Mouse (Mus musculus) heart, embryonic 10.5 days (tissue): Measurements from ENCODE around the gene Selenon. TPM values are rescaled to one million over a fixed set of nuclear protein-coding genes. Genes with fewer than 3 reads are reported as not detected.

ENCODE experiments used
- DNase-seq: peaks from one replicate; pipeline ENCODE4 v3.0.0-alpha.2; 2017; ENCODE audit warnings: low spot score
- H3K27ac ChIP-seq: fragments of 300-500 bp; sonication (generic); 2 replicates; pipeline ENCODE4 v1.5.1; 2016; ENCODE audit warnings: mild to moderate bottlenecking
- H3K27me3 ChIP-seq: fragments of 300-500 bp; sonication (generic); 2 replicates; pipeline ENCODE4 v1.6.1; 2016; ENCODE audit warnings: mild to moderate bottlenecking; ENCODE audit not compliant: poor library complexity, insufficient read depth, severe bottlenecking
- H3K36me3 ChIP-seq: fragments of 300-500 bp; sonication (generic); 2 replicates; pipeline ENCODE4 v1.6.1; 2016; ENCODE audit warnings: mild to moderate bottlenecking, moderate library complexity
- H3K4me1 ChIP-seq: fragments of 300-500 bp; sonication (generic); 2 replicates; pipeline ENCODE4 v1.6.1; 2016; ENCODE audit warnings: mild to moderate bottlenecking
- H3K4me3 ChIP-seq: fragments of 300-500 bp; sonication (generic); 2 replicates; pipeline ENCODE4 v1.5.1; 2016; ENCODE audit warnings: mild to moderate bottlenecking, moderate library complexity
- H3K9me3 ChIP-seq: fragments of 300-500 bp; sonication (generic); 2 replicates; pipeline ENCODE4 v1.6.1; 2016; ENCODE audit warnings: mild to moderate bottlenecking, moderate library complexity
- WGBS: fragments of 180-500 bp; shearing (Covaris S2); methylation state at CpG from one replicate; pipeline ENCODE4 v1.1.7; 2016; 5-methylcytosine and 5-hydroxymethylcytosine counted together
- polyA plus RNA-seq: library from polyadenylated mRNA; unstranded; fragments of >200 nt; fragmentation: Nextera tagmentation; extraction: Ambion mirVana; gene quantifications from 2 replicates; pipeline ENCODE4 v1.2.1, GENCODE M21; 2016

The Selenon gene
- 8.0 and 9.0 TPM in 2 replicates for polyA plus RNA-seq

GRCm38 (mm10) chr4:134551494-134552316, at the start of gene Selenon:
TSS of gene Selenon (minus strand) at chr4:134552166.
- H3K36me3 ChIP-seq: peaks cover 41% of the 10 kb centered on the region
- H3K4me1 ChIP-seq: peaks cover 41% of the 10 kb centered on the region
- peak; percentile 84 for DNase-seq
- WGBS: 2% methylated on average over 67 of the region's 67 CpGs
- H3K4me3 ChIP-seq: peak within 1 kb of the TSS; percentile 71
- H3K9me3 ChIP-seq: peaks cover 7% of the 10 kb centered on the region; the same call in 1 of the 2 replicates
- H3K27ac ChIP-seq: peak within 1 kb of the TSS; percentile 95
- no peaks in the 10 kb centered on the region for H3K27me3 ChIP-seq

- Histone ChIP-seq H3K9me3 (no peaks in the 10 kb centered on the region), H3K4me3 (0 out of 2 replicates have a peak overlapping the region, but pooled peaks have one; percentile 7), H3K27me3 (no peaks in the 10 kb centered on the region), H3K4me1 (peaks cover 81% of the 10 kb centered on the region), H3K27ac (peak overlapping the region; percentile 69), H3K36me3 (no peaks in the 10 kb centered on the region)
- WGBS: 32% methylated on average over 8 of the region's 8 CpGs
- DNase-seq: no peak
Measured at GRCm38 (mm10) chr4:134601404-134601803, 49.4 kb upstream of the Selenon start.

- peak overlapping the region; percentile 69; the same call in 1 of the 2 replicates for H3K27ac ChIP-seq
- H3K36me3 ChIP-seq: no peaks in the 10 kb centered on the region
- peaks cover 75% of the 10 kb centered on the region for H3K4me1 ChIP-seq
- no peak overlapping the region for H3K4me3 ChIP-seq
- WGBS: 72% methylated on average over 7 of the region's 7 CpGs
- no peaks in the 10 kb centered on the region for H3K27me3 ChIP-seq
- no peak for DNase-seq
- no peaks in the 10 kb centered on the region for H3K9me3 ChIP-seq
Measured at GRCm38 (mm10) chr4:134600777-134601176, 48.8 kb upstream of the Selenon start.

- no peaks in the 10 kb centered on the region for H3K36me3 ChIP-seq
- no peaks in the 10 kb centered on the region for H3K9me3 ChIP-seq
- H3K4me1 ChIP-seq: peaks cover 68% of the 10 kb centered on the region
- no peak for DNase-seq
- no peaks in the 10 kb centered on the region for H3K27me3 ChIP-seq
- no peak overlapping the region for H3K4me3 ChIP-seq
- H3K27ac ChIP-seq: no peak overlapping the region
- 93% methylated on average over 9 of the region's 9 CpGs for WGBS
Measured at GRCm38 (mm10) chr4:134600060-134600459, 48.1 kb upstream of the Selenon start.

GRCm38 (mm10) chr4:134596816-134597692, 45.1 kb upstream of the Selenon start:
- peak overlapping the region; percentile 73 for H3K27ac ChIP-seq
- 64% methylated on average over 10 of the region's 10 CpGs for WGBS

GRCm38 (mm10) chr4:134594731-134595439, 42.9 kb upstream of the Selenon start:
- H3K4me1 ChIP-seq: peaks cover 47% of the 10 kb centered on the region
- 83% methylated on average over 10 of the region's 10 CpGs for WGBS
- no peak for DNase-seq
- no peak overlapping the region for H3K27ac ChIP-seq
- H3K36me3 ChIP-seq: peaks cover 9% of the 10 kb centered on the region; the same call in 1 of the 2 replicates
- no peaks in the 10 kb centered on the region for H3K27me3 ChIP-seq
- no peaks in the 10 kb centered on the region for H3K9me3 ChIP-seq
- no peak overlapping the region for H3K4me3 ChIP-seq

More at GRCm38 (mm10) chr4:134596816-134597692, 45.1 kb upstream of the Selenon start:
- Histone ChIP-seq H3K36me3 (no peaks in the 10 kb centered on the region), H3K4me3 (peak overlapping the region; percentile 5; the same call in 1 of the 2 replicates), H3K27me3 (no peaks in the 10 kb centered on the region), H3K4me1 (peaks cover 49% of the 10 kb centered on the region), H3K9me3 (no peaks in the 10 kb centered on the region)
- no peak for DNase-seq

- H3K4me3 ChIP-seq: no peak overlapping the region
Measured at GRCm38 (mm10) chr4:134592442-134592841, 40.5 kb upstream of the Selenon start.

GRCm38 (mm10) chr4:134591506-134592061, 39.6 kb upstream of the Selenon start:
- Histone ChIP-seq H3K9me3 (no peaks in the 10 kb centered on the region), H3K4me1 (peaks cover 38% of the 10 kb centered on the region), H3K36me3 (peaks cover 20% of the 10 kb centered on the region), H3K4me3 (no peak overlapping the region), H3K27me3 (no peaks in the 10 kb centered on the region), H3K27ac (no peak overlapping the region)
- WGBS: 81% methylated on average over 11 of the region's 11 CpGs
- DNase-seq: no peak

More at GRCm38 (mm10) chr4:134592442-134592841, 40.5 kb upstream of the Selenon start:
- DNase-seq: no peak
- no peaks in the 10 kb centered on the region for H3K27me3 ChIP-seq
- WGBS: 69% methylated on average over 4 of the region's 4 CpGs
- H3K36me3 ChIP-seq: peaks cover 20% of the 10 kb centered on the region
- H3K27ac ChIP-seq: no peak overlapping the region
- H3K9me3 ChIP-seq: no peaks in the 10 kb centered on the region
- peaks cover 44% of the 10 kb centered on the region for H3K4me1 ChIP-seq

- no peak for DNase-seq
- H3K27ac ChIP-seq: no peak overlapping the region
- peaks cover 35% of the 10 kb centered on the region for H3K4me1 ChIP-seq
- H3K27me3 ChIP-seq: no peaks in the 10 kb centered on the region
- H3K9me3 ChIP-seq: no peaks in the 10 kb centered on the region
- peaks cover 20% of the 10 kb centered on the region for H3K36me3 ChIP-seq
- WGBS: 72% methylated on average over 10 of the region's 10 CpGs
- no peak overlapping the region for H3K4me3 ChIP-seq
Measured at GRCm38 (mm10) chr4:134590227-134590926, 38.4 kb upstream of the Selenon start.

GRCm38 (mm10) chr4:134589786-134590185, 37.8 kb upstream of the Selenon start:
- 86% methylated on average over 9 of the region's 9 CpGs for WGBS
- Histone ChIP-seq H3K4me1 (peaks cover 35% of the 10 kb centered on the region), H3K27me3 (no peaks in the 10 kb centered on the region), H3K36me3 (peaks cover 20% of the 10 kb centered on the region), H3K9me3 (no peaks in the 10 kb centered on the region), H3K27ac (no peak overlapping the region), H3K4me3 (no peak overlapping the region)
- DNase-seq: no peak

- Histone ChIP-seq H3K36me3 (peaks cover 24% of the 10 kb centered on the region), H3K9me3 (no peaks in the 10 kb centered on the region), H3K27ac (no peak overlapping the region), H3K4me3 (no peak overlapping the region), H3K4me1 (peaks cover 44% of the 10 kb centered on the region), H3K27me3 (no peaks in the 10 kb centered on the region)
- 90% methylated on average over 5 of the region's 5 CpGs for WGBS
- DNase-seq: no peak
Measured at GRCm38 (mm10) chr4:134588951-134589350, 37.0 kb upstream of the Selenon start.
